Mouse (Mus musculus) liver, embryonic 12.5 days (tissue): ENCODE measurements around the gene Proser3. TPM values are rescaled to one million over a fixed set of nuclear protein-coding genes. Genes with fewer than 3 reads are reported as not detected.
A peak's percentile ranks its signal among the peaks of the same experiment; 100 is the strongest.

Experiments
- ATAC-seq: fragments of 200-750 bp; cut with Nextera tagmentation; 2 replicates; pipeline ENCODE4 v1.8.0; 2017; ENCODE audit warnings: moderate number of reproducible peaks, mild to moderate bottlenecking, moderate library complexity
- H3K27ac ChIP-seq: fragments of 300-500 bp; sonication (generic); 2 replicates; pipeline ENCODE4 v1.5.1; 2016; ENCODE audit warnings: mild to moderate bottlenecking
- H3K27me3 ChIP-seq: fragments of 300-500 bp; sonication (generic); replicated peaks from 2 replicates; pipeline ENCODE4 v1.6.1; 2016; ENCODE audit warnings: mild to moderate bottlenecking, moderate library complexity
- H3K36me3 ChIP-seq: fragments of 300-500 bp; sonication (generic); 2 replicates; pipeline ENCODE4 v1.6.1; 2016; ENCODE audit warnings: mild to moderate bottlenecking, moderate library complexity
- H3K4me1 ChIP-seq: fragments of 300-500 bp; sonication (generic); 2 replicates; pipeline ENCODE4 v1.6.1; 2016
- H3K4me2 ChIP-seq: fragments of 300-500 bp; sonication (generic); 2 replicates; pipeline ENCODE4 v1.6.1; 2016; ENCODE audit warnings: mild to moderate bottlenecking, moderate library complexity
- H3K4me3 ChIP-seq: fragments of 300-500 bp; sonication (generic); 2 replicates; pipeline ENCODE4 v1.5.1; 2016; ENCODE audit warnings: mild to moderate bottlenecking, moderate library complexity
- H3K9ac ChIP-seq: fragments of 300-500 bp; sonication (generic); 2 replicates; pipeline ENCODE4 v1.6.1; 2016; ENCODE audit warnings: mild to moderate bottlenecking, moderate library complexity
- H3K9me3 ChIP-seq: fragments of 300-500 bp; sonication (generic); replicated peaks from 2 replicates; pipeline ENCODE4 v1.6.1; 2016; ENCODE audit warnings: mild to moderate bottlenecking, moderate library complexity
- WGBS: fragments of 180-500 bp; shearing (Covaris S2); methylation state at CpG from one replicate; pipeline ENCODE4 v1.1.7; 2016; ENCODE audit not compliant: insufficient replicate concordance; 5-methylcytosine and 5-hydroxymethylcytosine counted together
- polyA plus RNA-seq: library from polyadenylated mRNA; unstranded; fragments of >200 nt; fragmentation: Nextera tagmentation; extraction: Ambion mirVana; gene quantifications from 2 replicates; pipeline ENCODE4 v1.2.1, GENCODE M21; 2016

Gene Proser3
- polyA plus RNA-seq: 5.3 and 5.6 TPM in 2 replicates

DNA sequence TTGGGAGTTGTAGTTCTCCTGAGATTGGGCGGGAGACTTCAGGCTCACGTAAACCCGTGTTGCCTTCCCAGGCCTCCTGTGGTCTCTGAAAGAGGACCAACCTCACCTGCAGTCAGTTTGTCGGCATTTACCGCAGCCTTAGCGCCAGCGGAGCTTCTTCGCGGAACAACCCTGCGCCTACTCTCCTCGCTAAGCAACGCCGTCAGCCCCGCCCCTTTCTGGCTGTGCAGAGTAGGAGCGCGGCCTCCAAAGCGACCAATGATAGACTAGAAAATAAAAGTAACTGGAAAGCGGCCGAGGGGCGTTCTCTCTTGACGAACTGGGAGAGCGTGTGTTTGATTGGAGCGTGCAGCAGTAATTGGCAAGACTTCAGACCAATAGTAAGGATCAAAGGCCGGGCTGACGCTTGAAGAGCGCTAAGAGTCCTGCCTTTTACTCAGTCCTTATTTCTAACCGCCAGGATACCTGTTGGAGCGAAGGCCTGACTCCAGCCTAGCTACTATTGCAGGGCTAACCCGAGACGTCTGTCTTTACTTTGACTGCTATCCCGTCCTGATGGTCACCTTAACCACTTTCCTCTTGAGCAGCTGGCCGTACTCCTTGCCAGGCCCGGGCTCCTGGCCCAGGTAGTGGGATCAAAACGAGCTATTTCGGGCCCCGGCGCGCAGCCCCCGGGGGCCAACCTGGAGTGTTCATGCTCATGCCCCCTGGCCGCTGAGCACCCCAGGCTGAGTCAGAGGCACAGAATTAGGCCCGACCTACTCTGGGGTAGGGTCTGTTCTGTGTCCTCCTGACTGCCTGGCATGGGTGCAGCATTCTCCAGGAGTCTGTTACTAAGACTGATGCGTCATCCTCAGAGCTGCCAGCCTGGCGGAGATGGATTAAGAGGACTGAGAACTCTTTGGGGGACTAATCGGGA is at the start of gene Proser3, which contains the start of gene Hspb6:
Gene Proser3, minus strand, starts transcription at position 198 of the 919 bp plus-strand sequence.
Gene Hspb6, plus strand, starts transcription at position 77 of the 919 bp plus-strand sequence.
- Histone ChIP-seq H3K27ac (peak within 1 kb of the TSS; percentile 94), H3K9me3 (no peaks in the 10 kb centered on the region), H3K4me1 (peaks cover 33% of the 10 kb centered on the region), H3K4me2 (peak within 1 kb of the TSS; percentile 99), H3K4me3 (peak within 1 kb of the TSS; percentile 72), H3K36me3 (peaks cover 44% of the 10 kb centered on the region), H3K9ac (peak within 1 kb of the TSS; percentile 91), H3K27me3 (no peaks in the 10 kb centered on the region)
- under 1% methylated on average over 44 of the region's 44 CpGs for WGBS
- ATAC-seq: peak; percentile 93

GRCm38 (mm10) chr7:30600651-30601050 is 48.6 kb upstream of the Proser3 start:
- H3K4me3 ChIP-seq: no peak overlapping the region
- H3K4me1 ChIP-seq: peaks cover 18% of the 10 kb centered on the region
- no peak for ATAC-seq
- 69% methylated on average over 7 of the region's 7 CpGs for WGBS
- no peaks in the 10 kb centered on the region for H3K36me3 ChIP-seq
- no peak overlapping the region for H3K27ac ChIP-seq
- peak overlapping the region; percentile 40; the same call in 1 of the 2 replicates for H3K9ac ChIP-seq
- H3K9me3 ChIP-seq: no peaks in the 10 kb centered on the region
- H3K4me2 ChIP-seq: peak overlapping the region; percentile 55
- 0 out of 2 replicates have a peak, but pooled peaks cover 8% of the 10 kb centered on the region for H3K27me3 ChIP-seq

GRCm38 (mm10) chr7:30599933-30600353 is 47.8 kb upstream of the Proser3 start:
- H3K9ac ChIP-seq: peak overlapping the region; percentile 40; the same call in 1 of the 2 replicates
- H3K4me1 ChIP-seq: peaks cover 20% of the 10 kb centered on the region

DNA sequence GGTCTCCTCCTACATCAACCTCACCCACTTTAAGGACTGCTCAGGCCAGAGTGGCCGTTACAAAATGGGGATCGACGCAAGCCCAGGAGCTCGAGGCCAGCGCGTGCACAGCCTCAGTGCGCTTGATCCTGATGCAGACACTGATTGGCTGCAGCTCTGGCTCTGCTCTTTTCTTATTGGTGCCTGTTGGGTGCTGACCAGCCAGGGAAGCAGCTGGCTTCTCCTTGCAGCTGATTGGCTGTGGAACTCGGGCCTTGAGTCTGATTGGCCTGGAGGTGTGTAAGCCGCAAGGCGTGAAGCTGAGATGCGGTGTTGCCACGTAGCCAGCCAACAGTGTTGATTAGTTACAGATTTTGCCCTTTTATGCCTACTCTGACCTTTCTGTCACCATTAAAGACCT is 46.7 kb upstream of the Proser3 start, which contains the start of gene Zbtb32:
Gene Zbtb32, minus strand, starts transcription at position 124 of the 400 bp plus-strand sequence.
- Histone ChIP-seq H3K4me1 (peaks cover 32% of the 10 kb centered on the region), H3K9ac (peak within 1 kb of the TSS; percentile 40; the same call in 1 of the 2 replicates), H3K4me2 (peak within 1 kb of the TSS; percentile 55), H3K9me3 (no peaks in the 10 kb centered on the region), H3K27me3 (0 out of 2 replicates have a peak, but pooled peaks cover 13% of the 10 kb centered on the region), H3K36me3 (no peaks in the 10 kb centered on the region), H3K27ac (no peak within 1 kb of the TSS), H3K4me3 (no peak within 1 kb of the TSS)
- no peak for ATAC-seq
- WGBS: 88% methylated on average over 12 of the region's 12 CpGs

More at GRCm38 (mm10) chr7:30599933-30600353, 47.8 kb upstream of the Proser3 start:
- no peaks in the 10 kb centered on the region for H3K36me3 ChIP-seq
- peak overlapping the region; percentile 55 for H3K4me2 ChIP-seq
- no peak overlapping the region for H3K27ac ChIP-seq
- H3K9me3 ChIP-seq: no peaks in the 10 kb centered on the region
- WGBS: 2% methylated on average over 16 of the region's 16 CpGs
- 0 out of 2 replicates have a peak, but pooled peaks cover 8% of the 10 kb centered on the region for H3K27me3 ChIP-seq
- H3K4me3 ChIP-seq: peak overlapping the region; percentile 25
- peak; percentile 97 for ATAC-seq

GRCm38 (mm10) chr7:30596811-30597210 is 44.7 kb upstream of the Proser3 start:
- Histone ChIP-seq H3K9ac (no peak overlapping the region), H3K4me2 (no peak overlapping the region), H3K9me3 (no peaks in the 10 kb centered on the region), H3K4me1 (peaks cover 34% of the 10 kb centered on the region), H3K27ac (no peak overlapping the region), H3K4me3 (no peak overlapping the region), H3K36me3 (no peaks in the 10 kb centered on the region), H3K27me3 (0 out of 2 replicates have a peak, but pooled peaks cover 13% of the 10 kb centered on the region)
- ATAC-seq: no peak
- WGBS: 68% methylated on average over 5 of the region's 5 CpGs

GRCm38 (mm10) chr7:30596093-30596492 is 44.0 kb upstream of the Proser3 start:
- H3K36me3 ChIP-seq: no peaks in the 10 kb centered on the region
- H3K4me1 ChIP-seq: peaks cover 34% of the 10 kb centered on the region
- H3K9ac ChIP-seq: no peak overlapping the region
- no peaks in the 10 kb centered on the region for H3K9me3 ChIP-seq
- no peak overlapping the region for H3K4me2 ChIP-seq
- ATAC-seq: no peak
- WGBS: 63% methylated on average over 5 of the region's 5 CpGs
- 0 out of 2 replicates have a peak, but pooled peaks cover 13% of the 10 kb centered on the region for H3K27me3 ChIP-seq
- H3K27ac ChIP-seq: no peak overlapping the region
- H3K4me3 ChIP-seq: no peak overlapping the region

DNA sequence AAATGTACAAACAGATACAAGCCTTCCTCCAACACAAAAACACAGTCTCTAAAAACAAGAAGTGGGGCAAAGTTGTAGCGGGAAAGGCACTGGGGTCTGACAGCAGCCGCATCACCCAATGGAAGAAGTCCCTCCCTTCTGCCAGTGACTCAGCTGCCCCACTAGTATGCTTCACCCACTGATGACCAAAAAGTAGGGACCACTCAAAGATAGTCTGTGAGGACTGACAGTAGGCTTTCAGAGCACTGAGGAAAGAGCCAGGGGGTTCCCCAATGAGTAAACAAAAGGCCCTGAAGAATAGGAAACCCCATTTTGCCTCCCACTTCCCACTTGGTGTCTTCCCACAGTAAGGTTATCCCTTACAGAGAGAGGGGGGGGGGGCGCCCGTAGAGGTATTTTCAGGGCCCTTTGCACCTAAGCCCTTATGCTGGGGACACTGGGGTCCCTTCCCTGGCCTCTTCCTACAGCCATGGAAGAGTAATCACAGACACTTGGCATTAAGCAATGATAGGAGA is 42.5 kb upstream of the Proser3 start:
- Histone ChIP-seq H3K9ac (no peak overlapping the region), H3K4me3 (no peak overlapping the region), H3K36me3 (no peaks in the 10 kb centered on the region), H3K4me1 (peaks cover 30% of the 10 kb centered on the region), H3K27ac (no peak overlapping the region), H3K9me3 (no peaks in the 10 kb centered on the region), H3K27me3 (0 out of 2 replicates have a peak, but pooled peaks cover 13% of the 10 kb centered on the region), H3K4me2 (peak overlapping the region; percentile 27; the same call in 1 of the 2 replicates)
- WGBS: 43% methylated on average over 4 of the region's 4 CpGs
- ATAC-seq: no peak

DNA sequence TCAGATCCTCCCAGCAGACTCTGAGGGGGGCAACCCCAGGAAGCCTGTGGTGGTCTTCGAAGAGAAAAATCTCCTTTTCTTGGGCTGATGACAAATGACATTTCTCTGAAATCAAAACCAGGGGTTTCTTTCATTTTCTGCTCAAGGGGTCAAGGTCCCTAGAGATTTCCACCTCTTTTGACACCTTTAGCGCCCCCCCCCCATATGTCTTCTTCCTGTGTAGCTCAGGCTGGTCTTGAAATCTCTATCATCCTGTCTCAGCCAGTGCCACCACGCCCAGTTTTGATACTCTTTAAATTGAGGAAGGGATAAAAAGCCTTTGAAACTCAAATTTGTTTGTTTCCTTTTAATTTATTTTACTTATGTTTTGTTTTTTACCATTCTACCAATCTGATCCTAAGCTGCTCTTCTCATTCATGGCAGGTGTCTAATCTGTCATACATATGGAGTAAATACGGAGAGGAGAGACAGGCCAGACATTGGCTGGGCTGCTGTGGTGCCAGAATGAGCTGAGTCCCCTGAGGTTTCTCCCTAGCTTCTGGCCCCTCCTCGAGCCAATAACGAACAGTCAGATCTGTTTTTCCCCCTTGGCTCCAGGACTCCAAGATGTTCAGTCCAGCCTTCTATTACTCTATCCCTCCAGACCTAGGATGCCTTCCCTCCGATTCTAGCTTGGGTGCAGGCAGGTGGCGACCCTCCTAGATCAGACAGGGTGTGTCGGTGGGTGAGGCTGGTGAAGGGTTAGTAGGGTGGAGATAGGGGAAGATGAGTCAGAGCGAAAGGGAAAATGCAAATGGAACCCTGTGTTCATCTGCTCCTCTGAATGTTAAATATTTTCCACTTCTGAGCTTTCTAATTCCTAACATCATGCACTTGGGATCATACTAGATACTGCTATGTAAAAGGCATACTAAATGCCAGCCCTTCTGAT is 41.7 kb upstream of the Proser3 start:
- 58% methylated on average over 10 of the region's 10 CpGs for WGBS
- H3K27ac ChIP-seq: no peak overlapping the region
- H3K4me3 ChIP-seq: no peak overlapping the region

GRCm38 (mm10) chr7:30592772-30593423 is 40.8 kb upstream of the Proser3 start:
- 45% methylated on average over 5 of the region's 5 CpGs for WGBS
- H3K4me3 ChIP-seq: no peak overlapping the region
- H3K4me2 ChIP-seq: no peak overlapping the region

More for the DNA sequence above, 41.7 kb upstream of the Proser3 start:
- Histone ChIP-seq H3K27me3 (0 out of 2 replicates have a peak, but pooled peaks cover 13% of the 10 kb centered on the region), H3K4me2 (peak overlapping the region; percentile 27; the same call in 1 of the 2 replicates), H3K36me3 (no peaks in the 10 kb centered on the region), H3K9ac (no peak overlapping the region; the same call in 1 of the 2 replicates), H3K4me1 (peaks cover 29% of the 10 kb centered on the region), H3K9me3 (no peaks in the 10 kb centered on the region)
- no peak for ATAC-seq

GRCm38 (mm10) chr7:30591605-30591951 is 39.5 kb upstream of the Proser3 start:
- no peak for ATAC-seq
- Histone ChIP-seq H3K36me3 (peaks cover 4% of the 10 kb centered on the region), H3K4me3 (no peak overlapping the region), H3K27ac (no peak overlapping the region), H3K27me3 (0 out of 2 replicates have a peak, but pooled peaks cover 5% of the 10 kb centered on the region), H3K9me3 (no peaks in the 10 kb centered on the region), H3K4me2 (no peak overlapping the region), H3K4me1 (peaks cover 40% of the 10 kb centered on the region), H3K9ac (no peak overlapping the region)
- 69% methylated on average over 4 of the region's 4 CpGs for WGBS

More at GRCm38 (mm10) chr7:30592772-30593423, 40.8 kb upstream of the Proser3 start:
- ATAC-seq: no peak
- Histone ChIP-seq H3K27ac (no peak overlapping the region), H3K27me3 (0 out of 2 replicates have a peak, but pooled peaks cover 13% of the 10 kb centered on the region), H3K9ac (no peak overlapping the region), H3K4me1 (peaks cover 29% of the 10 kb centered on the region), H3K36me3 (no peaks in the 10 kb centered on the region), H3K9me3 (no peaks in the 10 kb centered on the region)
